Mouse (Mus musculus) midbrain, embryonic 16.5 days (tissue): ENCODE data around the gene Pkp3. TPM values are rescaled to one million over a fixed set of nuclear protein-coding genes. Genes with fewer than 3 reads are reported as not detected.
"Not testable (repeated sequence)": the region's sequence is repeated elsewhere in the genome, so short reads cannot be mapped to it uniquely, and the experiment has no call there.

Source experiments
- ATAC-seq: fragments of 200-750 bp; cut with Nextera tagmentation; 2 replicates; pipeline ENCODE4 v1.8.0; 2017; ENCODE audit warnings: moderate TSS enrichment
- H3K27ac ChIP-seq: fragments of 300-500 bp; sonication (generic); 2 replicates; pipeline ENCODE4 v1.5.1; 2014; ENCODE audit warnings: mild to moderate bottlenecking, low read length, mixed read lengths
- H3K27me3 ChIP-seq: fragments of 300-500 bp; sonication (generic); 2 replicates; pipeline ENCODE4 v1.6.1; 2014; ENCODE audit warnings: low read depth, low read length, mixed read lengths; ENCODE audit not compliant: control insufficient read depth, insufficient read depth
- H3K36me3 ChIP-seq: fragments of 300-500 bp; sonication (generic); 2 replicates; pipeline ENCODE4 v1.6.1; 2014; ENCODE audit warnings: mild to moderate bottlenecking, low read length, moderate library complexity, mixed read lengths; ENCODE audit not compliant: control insufficient read depth, insufficient read depth
- H3K4me1 ChIP-seq: fragments of 300-500 bp; sonication (generic); 2 replicates; pipeline ENCODE4 v1.6.1; 2014; ENCODE audit warnings: mild to moderate bottlenecking, low read length, mixed read lengths; ENCODE audit not compliant: control insufficient read depth, insufficient read depth
- H3K4me2 ChIP-seq: fragments of 300-500 bp; sonication (generic); 2 replicates; pipeline ENCODE4 v1.6.1; 2014; ENCODE audit warnings: mild to moderate bottlenecking, low read length, mixed read lengths
- H3K4me3 ChIP-seq: fragments of 300-500 bp; sonication (generic); 2 replicates; pipeline ENCODE4 v1.5.1; 2014; ENCODE audit warnings: low read depth, mild to moderate bottlenecking, low read length, moderate library complexity, mixed read lengths
- H3K9ac ChIP-seq: fragments of 300-500 bp; sonication (generic); 2 replicates; pipeline ENCODE4 v1.6.1; 2014; ENCODE audit warnings: low read depth, low read length, mixed read lengths
- H3K9me3 ChIP-seq: fragments of 300-500 bp; sonication (generic); replicated peaks from 2 replicates; pipeline ENCODE4 v1.6.1; 2014; ENCODE audit warnings: mild to moderate bottlenecking, low read length, mixed read lengths; ENCODE audit not compliant: control insufficient read depth, poor library complexity, severe bottlenecking
- WGBS: fragments of 180-500 bp; shearing (Covaris S2); extraction: QIAGEN DNeasy Blood & Tissue Kit; methylation state at CpG from one replicate; pipeline ENCODE4 v1.1.7; 2014; 5-methylcytosine and 5-hydroxymethylcytosine counted together
- polyA plus RNA-seq: library from polyadenylated mRNA; unstranded; fragments of >200 nt; fragmentation: Nextera tagmentation; extraction: Ambion mirVana; gene quantifications from 2 replicates; pipeline ENCODE4 v1.2.1, GENCODE M21; 2015

The Pkp3 gene
- 0.06 TPM in 1 of 2 replicates, not detected in the other for polyA plus RNA-seq

DNA sequence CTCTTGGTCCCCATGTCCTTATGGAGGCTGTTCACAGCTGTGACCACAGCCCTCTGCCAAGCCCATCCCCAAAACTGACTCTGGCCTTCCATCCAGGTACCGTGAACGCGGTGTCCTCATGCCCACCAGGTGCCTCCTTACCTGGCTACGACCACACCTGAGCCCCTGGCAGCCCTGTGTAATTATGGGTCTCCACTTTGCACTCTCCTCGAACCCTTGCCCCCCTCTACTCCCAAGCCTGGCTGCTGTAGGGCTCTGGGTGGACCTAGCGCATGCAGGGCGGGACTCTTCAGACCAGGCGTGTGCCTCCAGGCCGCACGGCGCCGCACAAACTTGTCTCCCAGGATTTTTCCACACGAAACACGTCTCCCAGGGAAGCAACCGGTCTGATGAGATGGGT lies at the start of gene Pkp3:
TSS of gene Pkp3 (plus strand) at position 378 of the 400 bp plus-strand sequence.
- no peaks in the 10 kb centered on the region for H3K4me1 ChIP-seq
- H3K27ac ChIP-seq = no peak within 1 kb of the TSS

DNA sequence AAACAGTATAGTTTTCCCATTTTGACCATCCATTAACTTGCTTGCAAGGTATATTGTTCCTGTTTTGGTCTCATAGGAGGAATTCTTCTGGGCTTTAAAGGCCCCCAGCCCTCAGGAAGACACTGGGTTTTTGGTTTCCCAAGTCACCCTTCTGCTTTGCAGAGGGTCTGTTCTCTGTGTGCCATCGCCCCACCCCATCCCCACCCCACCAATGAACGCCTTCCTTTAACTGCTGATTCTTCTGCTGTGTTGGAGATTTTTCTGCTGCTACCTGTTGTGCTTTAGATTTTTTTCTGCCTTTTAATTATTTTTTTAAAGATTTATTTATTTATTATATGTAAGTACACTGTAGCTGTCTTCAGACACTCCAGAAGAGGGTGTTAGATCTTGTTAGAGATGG lies 49.2 kb upstream of the Pkp3 start, which contains the start of gene Gm17387:
TSS of gene Gm17387 (plus strand) at position 301 of the 400 bp plus-strand sequence.
- 97% methylated on average over 2 of the region's 2 CpGs for WGBS
- Histone ChIP-seq H3K27me3 (no peaks in the 10 kb centered on the region), H3K4me1 (peaks cover 11% of the 10 kb centered on the region), H3K4me2 (no peak within 1 kb of the TSS), H3K9me3 (no peaks in the 10 kb centered on the region), H3K36me3 (no peaks in the 10 kb centered on the region), H3K27ac (no peak within 1 kb of the TSS), H3K9ac (no peak within 1 kb of the TSS), H3K4me3 (no peak within 1 kb of the TSS)
- ATAC-seq = no peak

More for the DNA sequence above, at the start of gene Pkp3:
- WGBS = 91% methylated on average over 15 of the region's 15 CpGs
- Histone ChIP-seq H3K27me3 (no peaks in the 10 kb centered on the region), H3K9me3 (no peaks in the 10 kb centered on the region), H3K4me2 (no peak within 1 kb of the TSS), H3K36me3 (no peaks in the 10 kb centered on the region), H3K4me3 (no peak within 1 kb of the TSS), H3K9ac (no peak within 1 kb of the TSS)
- no peak for ATAC-seq

DNA sequence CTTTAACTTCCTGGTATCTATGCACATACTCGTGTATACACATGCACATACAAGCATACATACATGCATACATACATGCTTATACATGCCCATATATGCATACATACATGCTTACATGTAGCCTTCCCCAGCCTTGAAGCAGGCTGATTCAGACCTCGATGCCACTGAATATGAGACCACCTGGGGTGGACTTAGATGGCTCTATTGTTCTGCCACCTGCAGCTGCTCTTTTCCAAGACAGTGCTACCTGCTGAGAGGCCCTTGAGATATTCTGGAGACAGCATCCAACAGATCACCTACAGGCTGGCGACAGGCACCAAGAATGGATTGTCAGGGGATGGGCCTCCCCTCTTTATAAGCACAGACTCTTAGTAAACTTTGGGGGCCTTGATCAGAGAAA lies 47.6 kb upstream of the Pkp3 start:
- Histone ChIP-seq H3K4me3 (no peak overlapping the region), H3K27me3 (no peaks in the 10 kb centered on the region), H3K36me3 (no peaks in the 10 kb centered on the region), H3K9me3 (no peaks in the 10 kb centered on the region), H3K4me2 (no peak overlapping the region), H3K27ac (no peak overlapping the region), H3K9ac (no peak overlapping the region), H3K4me1 (peaks cover 7% of the 10 kb centered on the region)
- 35% methylated on average over 3 of the region's 3 CpGs for WGBS
- ATAC-seq = no peak

DNA sequence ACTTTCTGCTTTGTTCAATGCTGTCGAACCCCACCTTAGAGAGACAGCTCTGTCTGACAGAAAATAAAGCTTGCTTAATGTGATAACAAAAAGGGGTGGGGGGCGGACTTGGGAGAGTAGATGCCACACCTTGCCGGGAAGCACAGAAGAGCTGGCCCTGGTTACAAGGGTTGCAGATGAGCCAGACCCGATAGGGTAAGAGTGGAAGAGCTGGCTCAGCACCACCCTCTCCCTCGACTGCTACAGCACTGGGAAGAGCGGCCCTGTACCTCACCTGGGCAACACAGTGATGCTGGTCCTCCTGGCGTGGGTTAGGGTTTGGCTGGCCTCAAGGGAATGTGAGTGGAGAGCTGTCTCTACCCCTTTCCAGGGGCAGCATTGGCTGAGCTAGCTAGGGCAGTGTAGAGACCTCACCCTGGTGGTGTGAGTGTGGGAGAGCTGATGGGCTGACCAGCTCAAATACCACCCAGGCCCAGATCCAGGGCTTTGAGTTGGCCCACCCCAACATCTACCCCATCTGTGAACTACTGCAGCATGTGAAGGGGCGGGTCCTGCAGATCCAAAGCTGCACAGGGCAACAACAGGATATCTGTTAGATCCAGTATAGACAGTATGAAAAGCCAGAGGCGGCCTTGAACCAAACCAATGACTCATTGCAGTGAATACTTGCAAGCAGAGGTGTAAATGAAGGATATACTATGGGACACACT lies 45.4 kb upstream of the Pkp3 start:
- no peaks in the 10 kb centered on the region for H3K36me3 ChIP-seq
- ATAC-seq = no peak
- WGBS = 84% methylated on average over 9 of the region's 9 CpGs

DNA sequence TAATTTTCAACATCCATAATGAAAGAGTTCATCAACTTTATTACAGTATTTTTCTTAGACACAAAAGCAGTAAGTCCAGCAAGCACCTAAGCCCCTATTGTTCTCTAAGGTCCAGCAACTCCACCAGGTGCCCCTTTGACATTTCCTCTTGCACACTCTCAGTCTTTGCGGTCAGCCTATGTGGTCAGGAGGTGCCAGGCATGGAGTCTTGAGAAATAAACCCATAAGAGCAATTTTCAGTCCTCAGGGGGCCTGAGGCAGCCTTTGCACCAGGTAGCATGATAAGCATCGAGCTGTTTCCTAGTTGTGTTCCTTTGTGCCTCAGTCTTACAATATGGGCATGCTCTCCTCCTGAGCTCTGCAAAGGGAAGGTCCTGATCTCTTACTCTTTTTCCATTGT lies 41.4 kb upstream of the Pkp3 start:
- not testable (repeated sequence) for H3K4me2 ChIP-seq, ATAC-seq, H3K27me3 ChIP-seq, H3K9ac ChIP-seq, H3K36me3 ChIP-seq, H3K4me3 ChIP-seq, H3K4me1 ChIP-seq, H3K9me3 ChIP-seq, H3K27ac ChIP-seq
- 75% methylated on average over 1 of the region's 2 CpGs for WGBS

More for the DNA sequence above, 45.4 kb upstream of the Pkp3 start:
- Histone ChIP-seq H3K4me1 (no peaks in the 10 kb centered on the region), H3K27ac (no peak overlapping the region), H3K4me2 (no peak overlapping the region), H3K27me3 (no peaks in the 10 kb centered on the region), H3K9me3 (no peaks in the 10 kb centered on the region), H3K4me3 (no peak overlapping the region), H3K9ac (no peak overlapping the region)

DNA sequence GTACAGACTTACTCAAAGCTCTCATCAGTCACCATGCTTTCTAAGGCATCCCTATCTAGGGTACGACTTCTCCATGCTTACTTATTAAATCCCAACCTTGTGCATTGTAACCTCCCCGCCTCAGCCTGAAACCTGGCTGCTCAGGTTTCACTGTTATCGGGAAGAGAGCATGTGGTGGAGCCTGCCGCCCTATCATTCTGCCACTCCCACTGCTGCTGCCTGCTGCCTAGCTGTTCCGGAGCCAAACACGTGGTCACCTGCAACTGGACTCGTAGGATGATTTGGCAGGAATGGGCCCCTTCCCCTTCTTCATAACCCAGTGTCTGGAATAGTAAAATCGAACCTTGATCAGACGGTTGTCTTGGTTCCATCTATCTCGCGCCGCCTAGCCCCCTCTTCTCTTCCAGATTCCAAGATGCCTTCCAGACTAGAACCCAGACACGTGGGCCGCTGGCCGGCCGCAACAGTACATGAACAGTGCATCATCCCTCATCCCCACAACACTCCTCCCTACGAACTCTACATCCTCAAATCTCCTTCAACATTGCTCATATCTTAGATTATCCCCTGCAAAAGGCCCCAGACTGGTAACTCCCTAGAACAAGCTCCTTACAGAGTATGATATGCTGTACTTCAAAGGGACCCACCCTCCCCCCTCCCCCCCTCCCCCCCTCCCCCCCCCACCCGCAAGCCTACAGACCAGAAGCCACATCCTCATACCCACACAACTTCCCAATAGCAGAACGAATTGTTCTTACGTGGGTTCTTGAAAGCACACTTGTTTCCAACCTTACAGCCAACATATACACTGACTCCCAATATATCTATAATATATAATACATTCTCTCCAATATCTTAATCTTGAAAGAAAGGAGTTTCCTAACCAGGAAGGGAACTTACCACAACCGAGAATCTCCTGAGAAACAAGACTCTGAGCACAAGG lies 39.7 kb upstream of the Pkp3 start:
- no peak overlapping the region for H3K4me3 ChIP-seq
- H3K4me2 ChIP-seq = no peak overlapping the region
- H3K9ac ChIP-seq = no peak overlapping the region
- ATAC-seq = no peak
- H3K27ac ChIP-seq = no peak overlapping the region
- no peaks in the 10 kb centered on the region for H3K36me3 ChIP-seq
- H3K27me3 ChIP-seq = no peaks in the 10 kb centered on the region
- WGBS = 88% methylated on average over 20 of the region's 21 CpGs
- no peaks in the 10 kb centered on the region for H3K9me3 ChIP-seq
- no peaks in the 10 kb centered on the region for H3K4me1 ChIP-seq

DNA sequence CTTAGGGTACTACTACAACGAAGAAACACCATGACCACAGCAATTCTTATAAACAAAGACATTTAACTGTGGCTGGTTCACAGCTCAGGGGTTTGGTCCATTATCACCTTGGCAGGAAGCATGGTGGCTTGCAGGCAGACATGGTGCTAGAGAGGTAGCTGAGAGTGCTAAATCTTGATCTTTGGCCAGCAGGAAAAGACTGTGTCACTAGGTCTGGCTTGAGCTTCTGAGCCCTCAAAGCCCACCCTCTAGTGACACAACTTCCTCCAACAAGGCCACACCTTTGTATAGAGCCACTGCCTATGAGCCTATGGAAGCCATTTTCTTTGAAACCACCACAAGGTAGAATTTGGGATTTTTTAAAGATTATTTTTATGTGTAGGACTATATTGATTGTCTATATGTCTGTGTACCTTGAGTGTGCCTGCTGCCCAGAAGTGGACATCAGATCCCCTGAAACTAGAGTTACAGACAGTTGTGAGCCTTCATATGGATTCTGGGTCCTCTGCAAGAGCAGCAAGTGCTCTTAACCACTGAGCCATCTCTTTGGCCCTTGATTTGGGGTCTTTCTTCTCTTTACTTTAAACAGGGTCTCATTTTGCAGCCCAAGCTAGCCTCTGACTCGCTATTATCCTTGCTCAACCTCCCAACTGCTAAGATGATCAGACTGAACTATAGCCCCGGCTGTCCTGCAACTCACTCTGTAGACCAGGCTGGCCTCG lies 38.5 kb upstream of the Pkp3 start:
- no peak overlapping the region for H3K4me3 ChIP-seq
- no peak overlapping the region for H3K27ac ChIP-seq
- 95% methylated on average over 4 of the region's 4 CpGs for WGBS
- no peak overlapping the region for H3K9ac ChIP-seq
- H3K36me3 ChIP-seq = no peaks in the 10 kb centered on the region
- ATAC-seq = no peak
- H3K4me1 ChIP-seq = no peaks in the 10 kb centered on the region
- no peaks in the 10 kb centered on the region for H3K27me3 ChIP-seq
- no peak overlapping the region for H3K4me2 ChIP-seq
- H3K9me3 ChIP-seq = no peaks in the 10 kb centered on the region

DNA sequence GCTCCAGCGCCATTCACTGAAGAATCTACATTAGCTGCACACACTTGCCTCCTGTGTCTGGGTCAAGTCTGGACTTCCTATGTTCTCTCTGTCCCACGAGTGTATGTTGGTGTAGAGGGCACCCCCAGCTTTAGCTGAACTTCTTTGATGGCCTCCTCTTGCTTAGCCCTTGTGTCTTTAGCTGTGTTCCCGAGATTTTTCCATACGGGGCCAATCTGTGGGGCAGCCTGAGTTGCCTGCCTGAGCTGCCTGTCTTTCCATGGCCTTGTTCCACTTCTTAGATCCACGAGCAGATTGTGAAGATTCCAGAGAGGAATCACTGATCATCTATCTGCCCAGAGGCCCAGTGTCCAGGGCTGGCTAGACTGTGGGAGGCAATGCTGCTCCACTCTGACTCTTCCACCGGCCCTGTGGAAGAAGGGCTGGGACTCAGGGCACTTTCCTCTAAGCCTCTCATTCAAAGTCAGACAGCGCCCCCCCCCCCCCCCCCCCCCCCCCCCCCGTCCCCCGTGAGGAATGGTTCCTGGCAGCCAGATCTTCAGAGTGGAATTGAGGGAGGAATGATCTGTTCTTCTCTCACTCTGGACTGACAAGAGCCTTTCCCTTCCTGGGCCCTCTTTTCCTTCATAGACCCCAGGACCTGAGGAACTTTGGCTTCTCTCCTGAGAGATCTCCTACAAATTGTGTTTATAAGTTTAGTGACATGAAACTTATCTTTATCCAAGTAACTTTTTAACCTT lies 37.0 kb upstream of the Pkp3 start:
- Histone ChIP-seq H3K27ac (peak overlapping the region; percentile 53), H3K36me3 (no peaks in the 10 kb centered on the region)

More for the DNA sequence above, 37.0 kb upstream of the Pkp3 start:
- Histone ChIP-seq H3K9ac (no peak overlapping the region), H3K9me3 (no peaks in the 10 kb centered on the region), H3K4me1 (no peaks in the 10 kb centered on the region), H3K4me3 (no peak overlapping the region), H3K27me3 (no peaks in the 10 kb centered on the region), H3K4me2 (no peak overlapping the region)
- 48% methylated on average over 6 of the region's 9 CpGs for whole genome bisulfite sequencing
- ATAC-seq = no peak
